Mouse (Mus musculus): Measurements from ENCODE around the gene Ndufa6. TPM values are rescaled to one million over a fixed set of nuclear protein-coding genes. Genes with fewer than 3 reads are reported as not detected.
"Not testable (repeated sequence)": the region's sequence is repeated elsewhere in the genome, so short reads cannot be mapped to it uniquely, and the experiment has no call there.

The Ndufa6 gene
- total RNA-seq, 1 experiment from 2014 or later: 90.5 TPM

- ATAC-seq (replicated peaks in 1 of 2; ENCODE audit: insufficient read depth in 1 of 2, low FRiP score in 2 of 2, low TSS enrichment in 1 of 2, low read depth in 1 of 2, poor library complexity in 2 of 2, severe bottlenecking in 2 of 2): no peak
Observed at GRCm38 (mm10) chr15:82374437-82374836, 20.3 kb upstream of the Ndufa6 start.

GRCm38 (mm10) chr15:82372991-82373390 is 18.9 kb upstream of the Ndufa6 start:
- ATAC-seq (replicated peaks in 1 of 2; ENCODE audit: insufficient read depth in 1 of 2, low FRiP score in 2 of 2, low TSS enrichment in 1 of 2, low read depth in 1 of 2, poor library complexity in 2 of 2, severe bottlenecking in 2 of 2): no peak

- ATAC-seq (replicated peaks in 1 of 2; ENCODE audit: insufficient read depth in 1 of 2, low FRiP score in 2 of 2, low TSS enrichment in 1 of 2, low read depth in 1 of 2, poor library complexity in 2 of 2, severe bottlenecking in 2 of 2): no peak
Observed at GRCm38 (mm10) chr15:82372446-82372845, 18.3 kb upstream of the Ndufa6 start.

- no peak for ATAC-seq (replicated peaks in 1 of 2; ENCODE audit: insufficient read depth in 1 of 2, low FRiP score in 2 of 2, low TSS enrichment in 1 of 2, low read depth in 1 of 2, poor library complexity in 2 of 2, severe bottlenecking in 2 of 2)
Observed at GRCm38 (mm10) chr15:82368851-82369250, 14.7 kb upstream of the Ndufa6 start.

GRCm38 (mm10) chr15:82368146-82368545 is 14.0 kb upstream of the Ndufa6 start:
- no peak for ATAC-seq (replicated peaks in 1 of 2; ENCODE audit: insufficient read depth in 1 of 2, low FRiP score in 2 of 2, low TSS enrichment in 1 of 2, low read depth in 1 of 2, poor library complexity in 2 of 2, severe bottlenecking in 2 of 2)

- ATAC-seq (replicated peaks in 1 of 2; ENCODE audit: insufficient read depth in 1 of 2, low FRiP score in 2 of 2, low TSS enrichment in 1 of 2, low read depth in 1 of 2, poor library complexity in 2 of 2, severe bottlenecking in 2 of 2): not testable (repeated sequence)
Observed at GRCm38 (mm10) chr15:82364561-82364960, 10.4 kb upstream of the Ndufa6 start.

- not testable (repeated sequence) for ATAC-seq (replicated peaks in 1 of 2; ENCODE audit: insufficient read depth in 1 of 2, low FRiP score in 2 of 2, low TSS enrichment in 1 of 2, low read depth in 1 of 2, poor library complexity in 2 of 2, severe bottlenecking in 2 of 2)
Observed at GRCm38 (mm10) chr15:82363801-82364200, 9.7 kb upstream of the Ndufa6 start.

GRCm38 (mm10) chr15:82362234-82362633 is 8.1 kb upstream of the Ndufa6 start:
- no peak for ATAC-seq (replicated peaks in 1 of 2; ENCODE audit: insufficient read depth in 1 of 2, low FRiP score in 2 of 2, low TSS enrichment in 1 of 2, low read depth in 1 of 2, poor library complexity in 2 of 2, severe bottlenecking in 2 of 2)

GRCm38 (mm10) chr15:82361459-82362018 is 7.4 kb upstream of the Ndufa6 start:
- ATAC-seq (replicated peaks in 1 of 2; ENCODE audit: insufficient read depth in 1 of 2, low FRiP score in 2 of 2, low TSS enrichment in 1 of 2, low read depth in 1 of 2, poor library complexity in 2 of 2, severe bottlenecking in 2 of 2): peak; percentile 80 to 90

- no peak for ATAC-seq (replicated peaks in 1 of 2; ENCODE audit: insufficient read depth in 1 of 2, low FRiP score in 2 of 2, low TSS enrichment in 1 of 2, low read depth in 1 of 2, poor library complexity in 2 of 2, severe bottlenecking in 2 of 2)
Observed at GRCm38 (mm10) chr15:82358431-82359260, 4.5 kb upstream of the Ndufa6 start.

GRCm38 (mm10) chr15:82353745-82354113 is 393 bp downstream of the Ndufa6 start:
- ATAC-seq (replicated peaks in 1 of 2; ENCODE audit: insufficient read depth in 1 of 2, low FRiP score in 2 of 2, low TSS enrichment in 1 of 2, low read depth in 1 of 2, poor library complexity in 2 of 2, severe bottlenecking in 2 of 2): peak in 1 of 2 experiments; percentile 6; a peak in 1 of 4 replicates

- ATAC-seq (replicated peaks in 1 of 2; ENCODE audit: insufficient read depth in 1 of 2, low FRiP score in 2 of 2, low TSS enrichment in 1 of 2, low read depth in 1 of 2, poor library complexity in 2 of 2, severe bottlenecking in 2 of 2): no peak
Observed at GRCm38 (mm10) chr15:82353078-82353744, 911 bp downstream of the Ndufa6 start.

GRCm38 (mm10) chr15:82351480-82351879 is 2.6 kb downstream of the Ndufa6 start:
- ATAC-seq (replicated peaks in 1 of 2; ENCODE audit: insufficient read depth in 1 of 2, low FRiP score in 2 of 2, low TSS enrichment in 1 of 2, low read depth in 1 of 2, poor library complexity in 2 of 2, severe bottlenecking in 2 of 2): no peak

GRCm38 (mm10) chr15:82350349-82350748 is 3.8 kb downstream of the Ndufa6 start:
- no peak for ATAC-seq (replicated peaks in 1 of 2; ENCODE audit: insufficient read depth in 1 of 2, low FRiP score in 2 of 2, low TSS enrichment in 1 of 2, low read depth in 1 of 2, poor library complexity in 2 of 2, severe bottlenecking in 2 of 2)

- ATAC-seq (replicated peaks in 1 of 2; ENCODE audit: insufficient read depth in 1 of 2, low FRiP score in 2 of 2, low TSS enrichment in 1 of 2, low read depth in 1 of 2, poor library complexity in 2 of 2, severe bottlenecking in 2 of 2): no peak
Observed at GRCm38 (mm10) chr15:82348999-82349341, 5.2 kb downstream of the Ndufa6 start.

- no peak for ATAC-seq (replicated peaks in 1 of 2; ENCODE audit: insufficient read depth in 1 of 2, low FRiP score in 2 of 2, low TSS enrichment in 1 of 2, low read depth in 1 of 2, poor library complexity in 2 of 2, severe bottlenecking in 2 of 2)
Observed at GRCm38 (mm10) chr15:82348258-82348998, 5.7 kb downstream of the Ndufa6 start.

- ATAC-seq (replicated peaks in 1 of 2; ENCODE audit: insufficient read depth in 1 of 2, low FRiP score in 2 of 2, low TSS enrichment in 1 of 2, low read depth in 1 of 2, poor library complexity in 2 of 2, severe bottlenecking in 2 of 2): no peak
Observed at GRCm38 (mm10) chr15:82347852-82348251, 6.3 kb downstream of the Ndufa6 start.

- no peak for ATAC-seq (replicated peaks in 1 of 2; ENCODE audit: insufficient read depth in 1 of 2, low FRiP score in 2 of 2, low TSS enrichment in 1 of 2, low read depth in 1 of 2, poor library complexity in 2 of 2, severe bottlenecking in 2 of 2)
Observed at GRCm38 (mm10) chr15:82347303-82347676, 6.8 kb downstream of the Ndufa6 start.
